Mouse (Mus musculus): ENCODE measurements around the gene Huwe1. TPM values are rescaled to one million over a fixed set of nuclear protein-coding genes. Genes with fewer than 3 reads are reported as not detected.

Huwe1 gene
- 100 to 1,000 TPM; 285 to 289 TPM for total RNA-seq (2021)
- long read RNA-seq, experiment 1, partial matches to known transcripts, result 22 of 25 reads
- long read RNA-seq, experiment 1, other reads (novel, unspliced or antisense), result 3 of 25 reads
- long read RNA-seq, experiment 2, partial matches to known transcripts, result 19 of 29 reads
- long read RNA-seq, experiment 2, other reads (novel, unspliced or antisense), result 10 of 29 reads

DNA sequence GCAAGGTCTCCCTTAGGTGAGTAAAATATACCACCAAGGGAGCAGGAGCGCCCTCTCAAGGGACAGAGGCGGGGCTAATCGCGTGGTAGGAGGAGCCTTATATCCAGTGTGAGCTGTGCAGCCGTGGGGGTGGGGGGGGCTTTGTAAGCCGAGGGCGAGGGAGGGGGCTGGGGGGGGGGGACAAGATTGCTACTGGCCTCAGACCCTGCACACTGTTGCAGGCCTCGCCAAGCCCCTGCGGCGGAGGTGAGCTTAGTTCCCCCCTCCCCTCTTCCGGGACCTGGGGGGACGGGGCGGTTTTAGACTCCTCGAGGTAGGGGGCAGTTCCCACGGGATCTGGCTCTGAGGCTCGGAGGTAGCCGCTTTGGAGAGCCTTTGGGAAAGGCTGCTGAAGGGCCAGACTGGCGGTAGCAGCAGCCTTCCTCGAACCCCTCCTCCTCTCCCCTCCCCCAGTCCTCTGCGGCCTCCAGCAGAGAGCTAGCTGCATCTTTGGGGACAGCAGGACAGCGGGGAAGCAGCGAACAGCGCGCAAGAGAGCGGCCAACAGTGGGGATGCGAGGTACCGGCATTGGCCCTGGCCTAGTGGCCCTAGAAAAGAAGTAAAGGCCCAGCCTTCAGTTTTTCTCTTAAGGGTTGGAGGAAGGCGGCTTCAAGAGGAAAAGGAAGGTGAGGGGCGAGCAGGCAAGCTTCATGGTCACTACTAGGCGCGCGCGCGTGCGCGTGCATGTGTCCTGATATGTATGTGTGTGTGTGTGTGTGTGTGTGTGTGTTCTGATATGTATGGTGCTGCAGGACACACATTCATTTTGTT, at the start of gene Huwe1:
Gene Huwe1, plus strand, starts transcription at position 107 of the 811 bp plus-strand sequence.
- peak; percentile 46 for DNase-seq (ENCODE audit: low spot score in 2 of 2)
- Histone ChIP-seq H3K27ac (peak within 1 kb of the TSS; percentile 93), H3K4me3 (peak within 1 kb of the TSS; percentile 71)
- TF ChIP-seq CTCF (conservative IDR thresholded peaks at IDR 0.05), result peak; percentile 19

DNA sequence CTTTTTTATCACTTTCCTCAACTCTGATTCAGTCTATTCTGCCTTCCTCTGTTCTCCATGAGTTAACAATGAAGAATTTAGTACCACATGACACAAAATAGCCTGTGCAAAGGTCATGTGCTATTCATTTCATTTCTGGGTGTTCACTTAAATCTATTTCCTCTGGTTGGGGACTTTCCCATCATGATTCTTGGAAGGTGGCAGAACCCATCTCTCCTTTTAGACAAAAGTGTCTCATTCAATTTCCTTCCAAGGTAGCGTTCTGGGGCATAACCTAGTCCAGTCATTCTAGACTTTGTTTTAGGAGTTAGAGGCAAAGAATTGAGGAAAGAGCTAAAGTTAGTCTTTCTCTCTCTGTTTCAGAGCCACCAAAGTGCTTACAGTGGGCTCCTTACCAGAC, 20.3 kb upstream of the Huwe1 start:
- H3K27ac ChIP-seq, result no peak overlapping the region
- TF ChIP-seq CTCF (conservative IDR thresholded peaks at IDR 0.05), result no peak

GRCm38 (mm10) chrX:151782939-151783338, 17.7 kb upstream of the Huwe1 start:
- no peak for TF ChIP-seq CTCF (conservative IDR thresholded peaks at IDR 0.05)
- no peak overlapping the region for H3K4me3 ChIP-seq
- DNase-seq (ENCODE audit: low spot score in 2 of 2), result no peak
- no peak overlapping the region for H3K27ac ChIP-seq

More for the DNA sequence above, 20.3 kb upstream of the Huwe1 start:
- no peak overlapping the region for H3K4me3 ChIP-seq
- DNase-seq (ENCODE audit: low spot score in 2 of 2), result no peak

DNA sequence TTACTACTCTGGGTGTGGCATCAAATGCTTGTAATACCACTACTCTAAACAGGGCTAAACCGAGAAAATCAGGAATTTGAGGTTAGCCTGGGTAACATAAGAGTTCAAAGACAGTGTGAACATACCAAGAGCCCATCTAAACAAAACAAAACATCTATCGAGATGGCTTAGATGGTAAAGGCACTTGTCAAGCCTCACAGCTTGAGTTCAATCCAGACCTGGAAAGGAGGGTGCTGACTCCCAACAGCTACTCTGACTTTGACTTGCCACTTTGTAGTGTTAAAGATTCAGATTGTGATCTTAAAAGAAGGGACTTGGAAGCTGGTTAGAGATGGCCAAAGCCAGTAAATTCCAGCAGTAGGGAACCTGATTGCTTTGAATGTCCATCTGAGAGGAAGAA, 7.8 kb upstream of the Huwe1 start:
- Histone ChIP-seq H3K27ac (no peak overlapping the region), H3K4me3 (no peak overlapping the region)
- no peak for TF ChIP-seq CTCF (conservative IDR thresholded peaks at IDR 0.05)
- DNase-seq (ENCODE audit: low spot score in 2 of 2), result no peak

- DNase-seq (ENCODE audit: low spot score in 2 of 2), result no peak
- TF ChIP-seq CTCF (conservative IDR thresholded peaks at IDR 0.05), result no peak
- H3K27ac ChIP-seq, result no peak overlapping the region
- H3K4me3 ChIP-seq, result no peak overlapping the region
Observed at GRCm38 (mm10) chrX:151797970-151798369, 2.6 kb upstream of the Huwe1 start.

DNA sequence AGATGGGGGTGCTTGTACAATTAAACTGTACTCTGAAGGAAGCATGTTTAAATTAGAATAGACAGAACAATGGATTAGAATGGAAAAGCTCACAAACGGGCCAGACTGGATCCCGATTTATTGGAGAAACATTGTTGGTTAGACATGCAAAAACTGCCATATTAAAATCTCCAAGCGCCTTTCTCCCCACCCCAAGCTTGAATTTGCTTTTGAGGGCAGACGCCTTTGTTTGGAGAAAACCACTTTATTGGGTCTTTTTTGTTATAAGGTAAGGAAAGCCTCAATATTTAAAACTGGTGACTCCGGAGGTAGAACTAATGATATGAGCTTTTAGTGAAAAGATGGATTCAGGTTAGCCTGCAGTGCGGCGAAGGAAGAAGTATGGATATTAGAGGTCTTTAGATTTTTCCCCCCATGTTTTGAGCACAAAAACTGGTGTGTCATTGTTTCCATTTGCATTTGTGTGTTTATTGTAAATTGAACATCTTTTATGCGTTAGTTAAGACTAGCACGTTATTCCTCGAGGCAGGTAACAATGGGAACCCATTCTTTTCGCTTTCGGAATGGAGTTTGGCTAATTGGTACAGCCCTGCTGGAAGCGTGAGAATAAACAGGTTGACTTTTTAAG, 1.8 kb downstream of the Huwe1 start:
- TF ChIP-seq CTCF (conservative IDR thresholded peaks at IDR 0.05), result no peak
- Histone ChIP-seq H3K4me3 (peak overlapping the region; percentile 71), H3K27ac (peak overlapping the region; percentile 93)
- no peak for DNase-seq (ENCODE audit: low spot score in 2 of 2)

GRCm38 (mm10) chrX:151802956-151803776, 2.6 kb downstream of the Huwe1 start:
- no peak for TF ChIP-seq CTCF (conservative IDR thresholded peaks at IDR 0.05)
- DNase-seq (ENCODE audit: low spot score in 2 of 2), result peak; percentile 88 to 95
- H3K27ac ChIP-seq, result peak overlapping the region; percentile 97
- peak overlapping the region; percentile 72 for H3K4me3 ChIP-seq

GRCm38 (mm10) chrX:151803777-151804101, 3.1 kb downstream of the Huwe1 start:
- 0 out of 2 replicates have a peak, but pooled peaks have one; percentile 11 for TF ChIP-seq CTCF (conservative IDR thresholded peaks at IDR 0.05)

DNA sequence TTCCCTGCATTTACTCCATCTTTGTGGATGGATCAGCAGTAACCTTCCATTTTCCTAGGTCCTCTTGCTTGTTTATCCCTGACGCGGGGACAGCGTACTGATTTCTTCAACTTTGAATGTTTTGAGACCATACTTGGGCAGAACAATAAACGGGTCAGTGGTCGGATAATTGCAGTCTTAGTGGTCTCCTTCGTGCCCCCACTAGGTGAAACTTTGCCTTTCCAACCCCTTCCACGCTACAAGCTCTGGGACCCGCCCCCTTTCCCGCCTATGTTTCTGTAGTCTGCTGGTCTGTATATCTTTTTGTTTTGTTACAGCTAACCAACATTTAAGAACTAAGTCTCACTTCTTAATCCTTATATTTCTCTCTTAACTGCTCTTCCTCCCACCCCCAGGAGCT, 3.8 kb downstream of the Huwe1 start:
- no peak for TF ChIP-seq CTCF (conservative IDR thresholded peaks at IDR 0.05)
- Histone ChIP-seq H3K27ac (peak overlapping the region; percentile 97; the same call in 1 of the 2 replicates), H3K4me3 (peak overlapping the region; percentile 72)
- no peak for DNase-seq (ENCODE audit: low spot score in 2 of 2)

More at GRCm38 (mm10) chrX:151803777-151804101, 3.1 kb downstream of the Huwe1 start:
- Histone ChIP-seq H3K27ac (peak overlapping the region; percentile 97), H3K4me3 (peak overlapping the region; percentile 72)
- peak; percentile 22 to 40 for DNase-seq (ENCODE audit: low spot score in 2 of 2)

- no peak overlapping the region for H3K27ac ChIP-seq
- no peak for DNase-seq (ENCODE audit: low spot score in 2 of 2)
- no peak for TF ChIP-seq CTCF (conservative IDR thresholded peaks at IDR 0.05)
- no peak overlapping the region for H3K4me3 ChIP-seq
Observed at GRCm38 (mm10) chrX:151811481-151811880, 10.9 kb downstream of the Huwe1 start.

DNA sequence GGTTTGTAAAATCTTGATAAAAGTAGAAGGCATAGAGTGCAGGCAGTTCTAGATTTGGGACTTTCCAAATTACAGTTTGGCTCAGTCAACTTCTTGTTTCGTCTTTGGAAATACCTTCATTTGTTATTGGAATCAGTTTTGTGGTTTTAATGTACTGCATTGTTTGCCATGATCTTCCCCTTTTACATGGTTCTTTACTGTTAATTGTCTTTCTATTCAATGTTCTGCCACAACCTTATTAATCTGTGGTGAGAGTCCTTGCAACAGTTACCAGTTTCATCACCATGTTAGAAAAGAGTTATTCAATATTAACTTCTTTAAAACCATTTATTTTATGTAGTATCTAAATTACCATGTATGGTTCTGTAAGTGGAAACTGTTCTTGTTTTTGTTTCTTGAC, 13.0 kb downstream of the Huwe1 start:
- Histone ChIP-seq H3K4me3 (no peak overlapping the region), H3K27ac (no peak overlapping the region)
- DNase-seq (ENCODE audit: low spot score in 2 of 2), result no peak
- TF ChIP-seq CTCF (conservative IDR thresholded peaks at IDR 0.05), result no peak

GRCm38 (mm10) chrX:151817712-151818111, 17.1 kb downstream of the Huwe1 start:
- no peak overlapping the region for H3K4me3 ChIP-seq
- no peak overlapping the region for H3K27ac ChIP-seq
- no peak for DNase-seq (ENCODE audit: low spot score in 2 of 2)
- TF ChIP-seq CTCF (conservative IDR thresholded peaks at IDR 0.05), result no peak
